Mouse (Mus musculus) intestine, embryonic 14.5 days (tissue): Measurements from ENCODE around the gene Cdh23. TPM values are rescaled to one million over a fixed set of nuclear protein-coding genes. Genes with fewer than 3 reads are reported as not detected.

Experiments used
- ATAC-seq: fragments of 200-750 bp; cut with Nextera tagmentation; replicated peaks from 2 replicates; pipeline ENCODE4 v1.8.0; 2017; ENCODE audit warnings: low read depth, moderate number of reproducible peaks, moderate TSS enrichment, moderate library complexity; ENCODE audit not compliant: low FRiP score, low TSS enrichment
- DNase-seq: peaks from one replicate; pipeline ENCODE4 v3.0.0-alpha.2; 2018; ENCODE audit warnings: low spot score
- H3K27ac ChIP-seq: fragments of 300-500 bp; sonication (generic); 2 replicates; pipeline ENCODE4 v1.5.1; 2014; ENCODE audit warnings: low read depth, mild to moderate bottlenecking, control low read depth
- H3K27me3 ChIP-seq: fragments of 300-500 bp; sonication (generic); replicated peaks from 2 replicates; pipeline ENCODE4 v1.6.1; 2014; ENCODE audit warnings: low read length, control low read depth; ENCODE audit not compliant: control insufficient read depth, insufficient read depth
- H3K36me3 ChIP-seq: fragments of 300-500 bp; sonication (generic); 2 replicates; pipeline ENCODE4 v1.6.1; 2014; ENCODE audit warnings: low read length, control low read depth; ENCODE audit not compliant: control insufficient read depth, insufficient read depth
- H3K4me1 ChIP-seq: fragments of 300-500 bp; sonication (generic); replicated peaks from 2 replicates; pipeline ENCODE4 v1.6.1; 2014; ENCODE audit warnings: low read length, control low read depth, mixed read lengths; ENCODE audit not compliant: control insufficient read depth, insufficient read depth
- H3K4me2 ChIP-seq: fragments of 300-500 bp; sonication (generic); 2 replicates; pipeline ENCODE4 v1.6.1; 2014; ENCODE audit warnings: low read length
- H3K4me3 ChIP-seq: fragments of 300-500 bp; sonication (generic); 2 replicates; pipeline ENCODE4 v1.5.1; 2014; ENCODE audit warnings: low read depth, low read length, control low read depth, mixed read lengths
- H3K9ac ChIP-seq: fragments of 300-500 bp; sonication (generic); 2 replicates; pipeline ENCODE4 v1.6.1; 2014; ENCODE audit warnings: mild to moderate bottlenecking, low read length
- H3K9me3 ChIP-seq: fragments of 300-500 bp; sonication (generic); 2 replicates; pipeline ENCODE4 v1.6.1; 2016; ENCODE audit warnings: low read length, control low read depth; ENCODE audit not compliant: control insufficient read depth
- WGBS: fragments of 180-500 bp; shearing (Covaris S2); extraction: QIAGEN DNeasy Blood & Tissue Kit; methylation state at CpG from one replicate; pipeline ENCODE4 v1.1.7; 2014; 5-methylcytosine and 5-hydroxymethylcytosine counted together
- polyA plus RNA-seq: library from polyadenylated mRNA; unstranded; fragments of >200 nt; fragmentation: Nextera tagmentation; extraction: Ambion mirVana; gene quantifications from 2 replicates; pipeline ENCODE4 v1.2.1, GENCODE M21; 2014

The Cdh23 gene
- polyA plus RNA-seq, 1 experiment from 2014 or later, result 1.0 TPM

GRCm38 (mm10) chr10:60677319-60677718 is 19.0 kb downstream of the Cdh23 start:
- Histone ChIP-seq H3K27me3 (no peaks in the 10 kb centered on the region), H3K9ac (no peak overlapping the region), H3K36me3 (no peaks in the 10 kb centered on the region), H3K27ac (no peak overlapping the region), H3K4me1 (no peaks in the 10 kb centered on the region), H3K9me3 (no peaks in the 10 kb centered on the region), H3K4me2 (no peak overlapping the region), H3K4me3 (no peak overlapping the region)
- WGBS, result 60% methylated on average over 4 of the region's 4 CpGs
- DNase-seq (no peak), ATAC-seq (no peak)

- no peaks in the 10 kb centered on the region for H3K4me1 ChIP-seq
- no peak overlapping the region for H3K27ac ChIP-seq
- 47% methylated on average over 8 of the region's 8 CpGs for WGBS
- H3K9ac ChIP-seq, result no peak overlapping the region
- H3K9me3 ChIP-seq, result no peaks in the 10 kb centered on the region
- H3K4me2 ChIP-seq, result no peak overlapping the region
- H3K27me3 ChIP-seq, result no peaks in the 10 kb centered on the region
- no peak overlapping the region for H3K4me3 ChIP-seq
- no peaks in the 10 kb centered on the region for H3K36me3 ChIP-seq
- ATAC-seq, result no peak
- DNase-seq, result no peak
These were observed 26.1 kb downstream of the Cdh23 start for GRCm38 (mm10) chr10:60670166-60670565.

GRCm38 (mm10) chr10:60668591-60668990 is 27.7 kb downstream of the Cdh23 start:
- Histone ChIP-seq H3K27ac (no peak overlapping the region), H3K27me3 (no peaks in the 10 kb centered on the region), H3K9me3 (no peaks in the 10 kb centered on the region), H3K4me1 (no peaks in the 10 kb centered on the region), H3K36me3 (no peaks in the 10 kb centered on the region), H3K4me2 (no peak overlapping the region), H3K9ac (no peak overlapping the region), H3K4me3 (no peak overlapping the region)
- DNase-seq, result no peak
- no peak for ATAC-seq
- 81% methylated on average over 3 of the region's 3 CpGs for WGBS

- Histone ChIP-seq H3K4me1 (no peaks in the 10 kb centered on the region), H3K27me3 (no peaks in the 10 kb centered on the region), H3K27ac (no peak overlapping the region), H3K4me3 (no peak overlapping the region), H3K9ac (no peak overlapping the region), H3K4me2 (no peak overlapping the region), H3K9me3 (no peaks in the 10 kb centered on the region), H3K36me3 (no peaks in the 10 kb centered on the region)
- no peak for ATAC-seq
- DNase-seq, result no peak
- WGBS, result 79% methylated on average over 9 of the region's 9 CpGs
These were observed 35.3 kb downstream of the Cdh23 start for GRCm38 (mm10) chr10:60660986-60661385.

GRCm38 (mm10) chr10:60659450-60660020 is 36.8 kb downstream of the Cdh23 start:
- 49% methylated on average over 15 of the region's 15 CpGs for WGBS

GRCm38 (mm10) chr10:60658176-60658575 is 38.1 kb downstream of the Cdh23 start:
- no peak overlapping the region for H3K9ac ChIP-seq
- H3K27ac ChIP-seq, result no peak overlapping the region
- no peaks in the 10 kb centered on the region for H3K9me3 ChIP-seq
- no peaks in the 10 kb centered on the region for H3K36me3 ChIP-seq
- no peaks in the 10 kb centered on the region for H3K27me3 ChIP-seq
- no peaks in the 10 kb centered on the region for H3K4me1 ChIP-seq
- H3K4me2 ChIP-seq, result no peak overlapping the region
- no peak overlapping the region for H3K4me3 ChIP-seq
- WGBS, result 86% methylated on average over 10 of the region's 10 CpGs
- no peak for DNase-seq
- no peak for ATAC-seq

More at GRCm38 (mm10) chr10:60659450-60660020, 36.8 kb downstream of the Cdh23 start:
- H3K4me1 ChIP-seq, result no peaks in the 10 kb centered on the region
- H3K9ac ChIP-seq, result no peak overlapping the region
- no peaks in the 10 kb centered on the region for H3K9me3 ChIP-seq
- no peak overlapping the region for H3K4me3 ChIP-seq
- H3K4me2 ChIP-seq, result no peak overlapping the region
- no peaks in the 10 kb centered on the region for H3K36me3 ChIP-seq
- no peak for ATAC-seq
- no peak overlapping the region for H3K27ac ChIP-seq
- no peak for DNase-seq
- no peaks in the 10 kb centered on the region for H3K27me3 ChIP-seq

- Histone ChIP-seq H3K27ac (no peak overlapping the region), H3K4me3 (no peak overlapping the region), H3K4me1 (no peaks in the 10 kb centered on the region), H3K27me3 (no peaks in the 10 kb centered on the region), H3K9me3 (no peaks in the 10 kb centered on the region), H3K36me3 (no peaks in the 10 kb centered on the region), H3K4me2 (no peak overlapping the region), H3K9ac (no peak overlapping the region)
- WGBS, result 85% methylated on average over 4 of the region's 4 CpGs
- DNase-seq, result no peak
- ATAC-seq, result no peak
These were observed 42.6 kb downstream of the Cdh23 start for GRCm38 (mm10) chr10:60653675-60654074.

- Histone ChIP-seq H3K4me3 (no peak overlapping the region), H3K27ac (no peak overlapping the region), H3K4me2 (no peak overlapping the region), H3K4me1 (no peaks in the 10 kb centered on the region), H3K27me3 (no peaks in the 10 kb centered on the region), H3K9ac (no peak overlapping the region), H3K36me3 (no peaks in the 10 kb centered on the region), H3K9me3 (no peaks in the 10 kb centered on the region)
- no peak for DNase-seq
- no peak for ATAC-seq
- 88% methylated on average over 10 of the region's 10 CpGs for WGBS
These were observed 43.2 kb downstream of the Cdh23 start for GRCm38 (mm10) chr10:60653106-60653505.

- WGBS, result 71% methylated on average over 14 of the region's 14 CpGs
- H3K27ac ChIP-seq, result no peak overlapping the region
- no peaks in the 10 kb centered on the region for H3K36me3 ChIP-seq
- H3K9ac ChIP-seq, result no peak overlapping the region
- no peaks in the 10 kb centered on the region for H3K9me3 ChIP-seq
- H3K4me3 ChIP-seq, result no peak overlapping the region
- DNase-seq (no peak), ATAC-seq (no peak)
- peaks cover 10% of the 10 kb centered on the region; the same call in 1 of the 2 replicates for H3K4me1 ChIP-seq
- H3K4me2 ChIP-seq, result no peak overlapping the region
- H3K27me3 ChIP-seq, result no peaks in the 10 kb centered on the region
These were observed 52.1 kb downstream of the Cdh23 start for GRCm38 (mm10) chr10:60644079-60644641.
